Mouse (Mus musculus): ENCODE data around the gene Kctd19. TPM values are rescaled to one million over a fixed set of nuclear protein-coding genes. Genes with fewer than 3 reads are reported as not detected.

The Kctd19 gene
- polyA plus RNA-seq, 1 experiment from 2014 or later, result 0.11 TPM

DNA sequence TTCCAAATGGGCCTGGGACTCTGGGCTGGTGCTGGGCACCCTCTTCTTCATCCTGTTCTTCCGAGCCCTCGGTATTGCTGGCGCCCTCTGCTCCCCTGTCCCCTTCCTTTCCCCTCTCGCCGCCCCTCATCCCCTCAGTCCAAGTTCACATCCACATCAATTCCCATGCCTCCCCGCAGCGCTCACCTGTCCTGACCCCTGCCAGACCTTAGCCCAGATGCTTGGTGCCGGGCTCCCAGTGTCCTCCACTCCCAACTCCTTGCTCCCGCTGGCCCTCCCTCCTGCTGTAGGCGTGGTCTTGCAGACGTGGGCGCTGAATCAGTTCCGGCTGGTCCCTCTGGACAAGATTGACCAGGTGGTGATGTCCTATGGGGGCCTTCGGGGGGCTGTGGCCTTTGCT, 56.6 kb downstream of the Kctd19 start:
- no peaks in the 10 kb centered on the region for H3K36me3 ChIP-seq
- H3K27me3 ChIP-seq, result no peaks in the 10 kb centered on the region
- no peak overlapping the region for H3K9ac ChIP-seq
- H3K9me3 ChIP-seq (replicated peaks), result no peaks in the 10 kb centered on the region
- WGBS, result 83% methylated on average over 14 of the region's 14 CpGs
- no peak overlapping the region for H3K4me2 ChIP-seq
- no peak overlapping the region for H3K27ac ChIP-seq
- no peak for ATAC-seq (replicated peaks; ENCODE audit: insufficient number of reproducible peaks, insufficient read depth, low FRiP score, low read depth)
- no peak overlapping the region for H3K4me3 ChIP-seq
- peaks cover 7% of the 10 kb centered on the region for H3K4me1 ChIP-seq (replicated peaks)

DNA sequence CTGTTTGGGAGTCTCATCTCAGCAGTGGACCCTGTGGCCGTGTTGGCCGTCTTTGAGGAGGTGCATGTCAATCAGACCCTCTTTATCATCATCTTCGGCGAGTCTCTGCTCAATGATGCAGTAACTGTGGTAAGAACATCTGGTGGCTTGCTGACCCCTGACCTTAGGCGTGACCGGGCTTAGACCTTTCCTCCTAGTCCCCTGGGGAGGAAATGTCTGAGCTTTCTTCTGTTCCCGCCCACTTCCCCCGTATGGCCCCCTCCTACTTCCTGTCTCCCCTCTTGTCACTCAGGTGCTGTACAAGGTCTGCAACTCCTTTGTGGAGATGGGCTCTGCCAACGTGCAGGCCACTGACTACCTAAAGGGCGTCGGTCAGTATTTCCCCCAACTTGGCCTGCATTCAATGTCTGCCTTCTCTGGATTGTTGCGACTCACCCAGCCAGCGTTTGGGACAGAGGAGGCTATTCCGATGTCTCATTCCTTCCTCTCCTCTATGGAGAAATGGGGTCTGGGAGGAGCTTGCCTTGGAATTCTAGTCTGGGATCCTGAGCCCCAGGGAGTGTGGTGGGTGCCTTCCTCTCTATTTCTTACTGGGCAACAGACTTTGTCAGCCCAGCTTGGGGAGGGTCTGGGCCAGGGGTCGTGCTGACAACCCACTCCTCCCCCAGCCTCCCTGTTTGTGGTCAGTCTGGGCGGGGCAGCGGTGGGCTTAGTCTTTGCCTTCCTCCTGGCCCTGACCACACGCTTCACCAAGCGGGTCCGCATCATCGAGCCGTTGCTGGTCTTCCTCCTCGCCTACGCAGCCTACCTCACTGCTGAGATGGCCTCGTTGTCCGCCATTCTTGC, 57.9 kb downstream of the Kctd19 start:
- Histone ChIP-seq H3K27me3 (no peaks in the 10 kb centered on the region), H3K9ac (no peak overlapping the region), H3K36me3 (no peaks in the 10 kb centered on the region), H3K4me3 (no peak overlapping the region), H3K27ac (no peak overlapping the region), H3K4me2 (no peak overlapping the region), H3K4me1 (replicated peaks) (peaks cover 9% of the 10 kb centered on the region), H3K9me3 (replicated peaks) (no peaks in the 10 kb centered on the region)
- 72% methylated on average over 26 of the region's 26 CpGs for WGBS
- ATAC-seq (replicated peaks; ENCODE audit: insufficient number of reproducible peaks, insufficient read depth, low FRiP score, low read depth), result peak; percentile 16; the same call in 1 of the 2 replicates

DNA sequence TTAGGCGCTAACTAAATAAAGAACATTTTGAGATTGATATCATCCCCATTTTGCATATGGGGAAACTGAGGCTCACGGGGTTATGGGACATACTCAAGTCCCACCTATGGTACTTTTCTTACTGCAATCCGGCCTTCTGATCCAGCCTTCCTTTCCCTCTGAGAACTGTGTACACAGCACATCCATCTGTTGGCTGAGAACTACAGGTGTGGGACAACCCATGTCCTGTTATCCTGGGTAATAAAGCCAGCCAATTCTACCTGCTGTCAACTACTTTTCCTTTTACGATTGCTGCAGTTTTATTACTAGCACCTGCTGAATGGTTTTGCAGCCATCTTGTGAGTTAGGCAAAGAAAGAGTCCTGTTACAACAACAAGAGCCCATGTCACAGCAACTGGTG, 58.8 kb downstream of the Kctd19 start:
- 91% methylated on average over 4 of the region's 4 CpGs for WGBS
- H3K9ac ChIP-seq, result no peak overlapping the region
- no peak for ATAC-seq (replicated peaks; ENCODE audit: insufficient number of reproducible peaks, insufficient read depth, low FRiP score, low read depth)

DNA sequence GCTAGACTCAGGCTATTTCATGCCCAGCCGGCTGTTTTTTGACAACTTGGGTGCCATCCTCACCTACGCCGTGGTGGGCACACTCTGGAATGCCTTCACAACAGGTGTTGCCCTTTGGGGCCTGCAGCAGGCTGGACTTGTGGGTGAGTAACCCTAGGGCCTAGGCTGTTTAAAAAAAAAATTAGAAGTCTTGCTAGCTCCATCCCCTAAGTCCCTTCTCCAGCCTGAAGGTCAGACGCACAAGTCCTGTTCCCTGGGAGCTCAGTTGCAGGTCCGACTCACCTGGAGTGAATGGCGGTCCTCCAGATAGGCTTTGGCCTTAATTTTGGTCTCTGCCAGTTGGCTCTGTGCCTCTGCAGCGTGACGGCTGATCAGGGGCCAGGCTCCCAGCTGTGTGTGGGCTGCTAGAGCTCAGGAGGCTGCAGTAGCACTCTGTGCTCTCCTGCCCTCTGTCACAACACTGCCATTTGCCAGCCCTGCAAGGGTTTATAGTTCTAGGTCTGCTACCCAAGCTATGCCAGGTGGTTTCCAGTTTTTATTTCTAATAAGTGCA, 59.6 kb downstream of the Kctd19 start:
- H3K4me3 ChIP-seq, result no peak overlapping the region
- no peak overlapping the region for H3K9ac ChIP-seq
- H3K36me3 ChIP-seq, result no peaks in the 10 kb centered on the region
- H3K27ac ChIP-seq, result no peak overlapping the region
- 73% methylated on average over 8 of the region's 8 CpGs for WGBS
- H3K27me3 ChIP-seq, result no peaks in the 10 kb centered on the region
- H3K9me3 ChIP-seq (replicated peaks), result no peaks in the 10 kb centered on the region
- ATAC-seq (replicated peaks; ENCODE audit: insufficient number of reproducible peaks, insufficient read depth, low FRiP score, low read depth), result no peak
- no peak overlapping the region for H3K4me2 ChIP-seq
- H3K4me1 ChIP-seq (replicated peaks), result peaks cover 25% of the 10 kb centered on the region

More for the DNA sequence above, 58.8 kb downstream of the Kctd19 start:
- Histone ChIP-seq H3K27ac (no peak overlapping the region), H3K27me3 (no peaks in the 10 kb centered on the region), H3K9me3 (replicated peaks) (no peaks in the 10 kb centered on the region), H3K4me3 (no peak overlapping the region), H3K36me3 (no peaks in the 10 kb centered on the region), H3K4me2 (no peak overlapping the region), H3K4me1 (replicated peaks) (peaks cover 18% of the 10 kb centered on the region)

DNA sequence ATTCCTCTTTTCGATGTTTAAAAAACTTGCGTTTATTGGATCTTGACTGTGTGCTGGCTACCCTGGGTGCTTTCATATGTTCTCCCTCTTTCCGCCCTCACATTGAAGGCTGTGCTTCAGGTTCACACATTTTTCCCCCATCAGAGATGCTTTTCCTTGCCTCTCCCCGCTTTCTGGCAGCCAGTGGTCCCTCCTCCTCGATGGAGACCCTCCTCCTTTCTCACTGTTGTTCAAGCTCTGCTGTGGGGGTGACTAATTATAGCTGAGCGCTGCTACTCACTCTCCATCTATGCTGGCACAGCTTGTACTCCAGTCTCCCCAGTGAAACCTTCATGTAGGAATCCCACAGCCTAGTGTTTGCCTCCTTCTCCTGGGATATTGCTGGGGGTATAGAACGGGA, 63.1 kb downstream of the Kctd19 start:
- no peak for ATAC-seq (replicated peaks; ENCODE audit: insufficient number of reproducible peaks, insufficient read depth, low FRiP score, low read depth)
- H3K27me3 ChIP-seq, result no peaks in the 10 kb centered on the region
- no peak overlapping the region for H3K27ac ChIP-seq
- no peak overlapping the region; the same call in 1 of the 2 replicates for H3K9ac ChIP-seq
- WGBS, result 27% methylated on average over 7 of the region's 7 CpGs
- peak overlapping the region; percentile 88 for H3K4me3 ChIP-seq
- H3K36me3 ChIP-seq, result no peaks in the 10 kb centered on the region
- H3K4me1 ChIP-seq (replicated peaks), result peaks cover 49% of the 10 kb centered on the region
- H3K9me3 ChIP-seq (replicated peaks), result no peaks in the 10 kb centered on the region
- peak overlapping the region; percentile 97 for H3K4me2 ChIP-seq

DNA sequence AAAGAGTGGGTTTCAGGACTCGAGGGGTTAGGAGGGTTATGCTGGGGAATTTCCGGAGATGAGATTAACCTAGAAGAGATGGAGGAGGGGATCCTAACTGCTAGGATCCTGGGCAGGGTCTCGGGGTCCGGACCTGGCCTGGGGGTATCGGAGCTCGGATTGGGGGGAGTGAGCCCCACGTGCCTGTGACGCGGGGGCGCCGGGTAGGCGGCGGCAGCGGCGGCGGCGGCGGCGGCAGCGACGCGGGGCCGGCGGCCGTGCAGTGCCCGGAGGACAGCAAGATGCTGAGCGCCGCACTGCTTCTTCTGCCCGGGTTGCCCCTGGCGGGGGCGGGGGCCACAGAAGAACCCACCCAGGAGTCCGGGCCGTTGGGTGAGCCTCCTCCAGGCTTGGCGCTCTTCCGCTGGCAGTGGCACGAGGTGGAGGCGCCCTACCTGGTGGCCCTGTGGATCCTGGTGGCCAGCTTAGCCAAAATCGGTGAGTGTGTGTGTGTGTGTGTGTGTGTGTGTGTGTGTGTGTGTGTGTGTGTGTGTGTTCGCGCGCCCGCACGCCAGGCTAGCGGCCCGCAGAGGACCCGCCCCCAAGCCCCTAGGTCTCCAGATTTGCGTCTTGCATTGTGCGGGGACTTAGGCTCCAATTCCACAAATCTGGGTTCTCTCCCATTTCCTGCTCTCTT, 64.1 kb downstream of the Kctd19 start:
- Histone ChIP-seq H3K9me3 (replicated peaks) (no peaks in the 10 kb centered on the region), H3K27ac (peak overlapping the region; percentile 55; the same call in 1 of the 2 replicates), H3K9ac (peak overlapping the region; percentile 64), H3K36me3 (no peaks in the 10 kb centered on the region), H3K27me3 (no peaks in the 10 kb centered on the region), H3K4me3 (peak overlapping the region; percentile 88), H3K4me1 (replicated peaks) (peaks cover 55% of the 10 kb centered on the region), H3K4me2 (peak overlapping the region; percentile 97)
- under 1% methylated on average over 34 of the region's 48 CpGs for WGBS
- no peak for ATAC-seq (replicated peaks; ENCODE audit: insufficient number of reproducible peaks, insufficient read depth, low FRiP score, low read depth)

DNA sequence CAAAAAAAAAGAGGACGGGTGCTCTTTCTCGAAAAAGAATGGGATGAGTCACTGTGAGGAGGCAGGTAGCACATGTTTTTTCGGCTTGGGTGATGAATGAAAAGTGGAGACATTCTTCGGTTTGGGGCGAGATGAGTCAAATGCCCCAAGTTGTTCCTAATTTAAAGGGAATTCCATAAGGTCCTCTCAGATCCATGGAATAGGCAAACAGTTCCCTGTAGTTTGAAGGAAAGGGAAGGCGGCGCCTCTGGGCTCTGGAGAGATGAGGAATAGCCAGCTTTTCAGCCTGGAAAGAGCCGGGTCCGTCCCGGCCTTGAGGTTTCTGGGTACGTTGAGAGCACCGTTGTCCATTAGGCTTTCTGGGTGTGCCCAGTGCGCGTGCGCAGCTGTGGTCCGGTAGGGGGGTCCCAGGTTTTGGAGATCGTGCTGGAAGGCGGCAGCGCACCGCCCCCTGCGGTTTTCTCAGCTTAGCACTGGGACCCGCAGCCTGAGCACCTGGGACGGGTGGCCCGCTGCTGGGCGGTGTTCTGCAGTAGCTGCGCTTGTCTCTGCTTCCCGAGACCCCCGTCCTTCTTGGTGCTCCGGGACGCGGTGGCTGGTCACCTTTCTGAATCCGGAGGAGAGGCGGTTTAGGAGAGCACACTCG, 64.7 kb downstream of the Kctd19 start, which contains the start of gene Slc9a5:
Gene Slc9a5 (plus strand): TSS at position 394 of the 646 bp plus-strand sequence.
- ATAC-seq (replicated peaks; ENCODE audit: insufficient number of reproducible peaks, insufficient read depth, low FRiP score, low read depth), result no peak
- no peaks in the 10 kb centered on the region for H3K27me3 ChIP-seq
- peak within 1 kb of the TSS; percentile 93 for H3K27ac ChIP-seq
- WGBS, result under 1% methylated on average over 34 of the region's 34 CpGs
- H3K4me3 ChIP-seq, result peak within 1 kb of the TSS; percentile 88
- H3K4me1 ChIP-seq (replicated peaks), result peaks cover 60% of the 10 kb centered on the region
- H3K9me3 ChIP-seq (replicated peaks), result no peaks in the 10 kb centered on the region
- no peaks in the 10 kb centered on the region for H3K36me3 ChIP-seq
- H3K9ac ChIP-seq, result peak within 1 kb of the TSS; percentile 80
- H3K4me2 ChIP-seq, result peak within 1 kb of the TSS; percentile 97

DNA sequence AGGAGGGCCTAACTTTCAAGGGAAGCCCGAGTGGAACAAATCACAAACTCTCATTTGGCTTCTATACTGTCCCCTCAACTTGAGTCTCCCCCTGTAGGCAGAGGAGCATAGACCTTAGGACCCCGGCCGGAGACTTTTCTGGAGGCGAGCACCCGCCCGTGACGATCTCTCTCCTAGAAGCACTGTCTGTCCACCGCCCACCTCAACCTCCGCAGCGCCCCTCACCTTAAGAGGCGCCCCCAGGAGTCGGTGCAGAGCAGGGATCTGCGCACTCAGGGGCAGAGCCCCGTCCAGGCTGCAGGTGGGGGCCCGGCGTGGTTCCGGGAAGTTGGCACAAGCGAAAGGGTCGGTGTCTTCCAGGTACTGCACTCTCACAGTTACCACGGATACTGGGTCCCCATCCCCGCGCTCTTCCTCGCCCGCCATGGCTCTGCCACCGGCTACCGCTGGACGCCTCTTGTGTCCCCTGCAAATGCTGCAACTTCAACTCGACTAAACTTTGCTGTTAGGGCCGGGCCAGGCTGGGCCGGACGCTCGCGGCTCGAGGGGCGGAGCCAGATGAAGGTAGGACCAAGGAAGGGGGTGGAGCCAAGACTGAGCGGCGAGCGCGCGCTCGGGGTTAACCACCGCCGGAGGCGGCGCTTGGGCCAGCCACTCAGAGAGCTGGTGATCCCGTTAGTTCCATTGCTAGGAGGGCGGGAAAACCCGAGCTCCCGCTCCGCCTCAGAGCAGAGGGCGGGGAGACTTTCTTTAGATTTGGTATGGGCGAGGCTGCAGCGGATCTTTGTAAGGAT, 65.7 kb downstream of the Kctd19 start, which contains the start of gene Fhod1:
Gene Fhod1 (minus strand): TSS at position 526 of the 794 bp plus-strand sequence.
- H3K4me1 ChIP-seq (replicated peaks), result peaks cover 60% of the 10 kb centered on the region
- ATAC-seq (replicated peaks; ENCODE audit: insufficient number of reproducible peaks, insufficient read depth, low FRiP score, low read depth), result peak; percentile 87
- under 1% methylated on average over 53 of the region's 53 CpGs for WGBS

DNA sequence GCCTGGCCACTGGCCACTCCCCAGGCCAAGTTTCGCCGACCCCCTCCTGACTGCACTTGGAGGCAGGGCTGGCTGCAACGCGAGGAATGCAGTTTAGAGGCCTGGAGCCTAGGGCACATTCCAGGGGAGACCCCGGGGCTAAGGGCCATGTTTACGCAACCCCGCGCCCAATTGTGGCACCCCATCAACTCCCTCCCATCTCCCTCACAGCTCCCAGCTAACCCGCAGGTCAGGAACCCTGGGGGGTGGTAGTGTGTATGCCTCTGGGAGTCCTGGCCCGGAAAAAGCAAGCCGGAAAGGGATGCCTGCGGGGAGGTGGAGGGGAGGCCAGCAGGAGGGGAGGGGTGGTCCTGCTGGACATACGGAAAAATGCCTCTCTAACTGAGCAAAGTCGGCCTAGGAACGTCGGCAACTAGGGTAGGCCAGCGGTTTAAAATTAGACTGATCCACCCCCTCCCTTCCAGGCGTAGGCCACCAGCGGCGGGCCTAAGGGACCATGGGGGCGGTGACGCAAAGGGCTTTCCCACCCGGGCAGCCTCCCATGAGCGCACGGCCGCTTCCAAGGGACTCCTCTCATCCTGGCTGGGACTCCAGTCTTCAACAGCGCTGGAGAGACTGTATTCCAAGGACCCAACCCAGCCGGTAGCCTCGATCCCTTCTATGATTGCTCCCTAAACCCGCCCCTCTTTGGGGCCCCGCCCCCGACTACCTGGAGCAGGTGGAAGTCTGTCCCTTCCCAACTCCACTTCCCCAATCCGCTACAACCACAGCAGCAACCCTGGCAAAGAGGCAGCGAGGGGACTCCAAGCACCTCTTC, 66.5 kb downstream of the Kctd19 start:
- peak overlapping the region; percentile 97 for H3K4me2 ChIP-seq
- peak overlapping the region; percentile 93 for H3K27ac ChIP-seq
- no peaks in the 10 kb centered on the region for H3K36me3 ChIP-seq
- H3K9me3 ChIP-seq (replicated peaks), result no peaks in the 10 kb centered on the region
- peaks cover 62% of the 10 kb centered on the region for H3K4me1 ChIP-seq (replicated peaks)
- under 1% methylated on average over 34 of the region's 34 CpGs for WGBS
- H3K4me3 ChIP-seq, result peak overlapping the region; percentile 88
- ATAC-seq (replicated peaks; ENCODE audit: insufficient number of reproducible peaks, insufficient read depth, low FRiP score, low read depth), result peak; percentile 50
- H3K9ac ChIP-seq, result peak overlapping the region; percentile 80
- no peaks in the 10 kb centered on the region for H3K27me3 ChIP-seq

More for the DNA sequence above, 65.7 kb downstream of the Kctd19 start, which contains the start of gene Fhod1:
- peak within 1 kb of the TSS; percentile 80 for H3K9ac ChIP-seq
- no peaks in the 10 kb centered on the region for H3K9me3 ChIP-seq (replicated peaks)
- H3K4me3 ChIP-seq, result peak within 1 kb of the TSS; percentile 88
- H3K27me3 ChIP-seq, result no peaks in the 10 kb centered on the region
- H3K27ac ChIP-seq, result peak within 1 kb of the TSS; percentile 93
- H3K4me2 ChIP-seq, result peak within 1 kb of the TSS; percentile 97
- H3K36me3 ChIP-seq, result no peaks in the 10 kb centered on the region
